Mouse (Mus musculus) cerebellum, adult 2 months (tissue): ENCODE measurements at regions not wholly inside any gene's neighbourhood (a gene's known extent, or its start where the extent isn't known, plus 50 kb on each side); places are given as distances from the start of the nearest gene placed in this dataset.

Experiments used
- CTCF ChIP-seq: fragments of 200-500 bp; IDR thresholded peaks from 2 replicates; pipeline ENCODE4 v1.5.1; 2011; ENCODE audit warnings: low read depth, mild to moderate bottlenecking, control low read depth, low read length, moderate library complexity, borderline replicate concordance; ENCODE audit not compliant: insufficient read depth
- POLR2A ChIP-seq: fragments of 200-500 bp; IDR thresholded peaks from 2 replicates; pipeline ENCODE4 v1.6.1; 2011; ENCODE audit warnings: low read length, control low read depth, borderline replicate concordance; ENCODE audit not compliant: insufficient read depth

DNA sequence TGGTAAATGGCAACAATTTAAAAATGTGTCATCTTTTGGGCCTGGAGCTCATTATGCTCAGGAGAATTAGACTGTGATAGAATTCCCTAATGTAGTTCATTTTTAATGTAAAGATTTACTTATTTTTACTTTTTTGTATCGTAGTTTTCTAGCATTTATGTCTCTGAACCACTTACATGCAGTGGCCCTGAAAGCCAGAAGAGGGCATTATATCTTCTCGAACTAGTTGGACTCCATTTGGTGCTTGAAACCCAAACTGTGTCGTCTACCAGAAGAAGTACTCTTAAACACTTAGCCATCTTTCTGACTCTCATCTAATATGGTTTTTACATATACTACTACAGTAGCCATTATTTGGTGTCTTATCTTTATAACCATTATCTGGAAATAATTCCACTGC, 75.2 kb upstream of the Grik2 start:
- TF ChIP-seq CTCF (no peak), POLR2A (no peak)
